In genomic region chr10:51432940-51433339, GRCm38 (mm10) we compare ENCODE assay signal across 34 mouse cellular contexts. TPM values are rescaled to one million over a fixed set of nuclear protein-coding genes. Genes with fewer than 3 reads are reported as not detected.
A peak's percentile ranks its signal among the peaks of the same experiment; 100 is the strongest.
DNase-seq lines count a peak whose midpoint lies in the region; ATAC-seq and TF ChIP-seq lines count a peak whose summit lies in the region.
"Had no signal": no experiment of that assay in that cellular context is flagged by ENCODE, and none has a peak within 500 bp of the region (broad histone marks: within the 10 kb centered on the region; RNA-seq: fewer than 3 reads in every experiment).

No protein-coding gene starts in this region.

- no peak overlapping the region for H3K4me2 ChIP-seq in liver, embryonic 16.5 days (ENCODE audit: low read depth, low read length)
- H3K4me2 ChIP-seq: embryonic facial prominence, embryonic 13.5 days; forebrain, embryonic 15.5 days; heart, embryonic 11.5 days; kidney, embryonic 15.5 days; limb, embryonic 13.5 days; midbrain, embryonic 12.5 days; neural tube, embryonic 13.5 days had no signal

- DNase-seq in G1E (ENCODE audit: low spot score), result no peak
- no peak for DNase-seq in urinary bladder, postnatal 4 days (ENCODE audit: low spot score in 2 of 2)
- no peak for DNase-seq in spleen, postnatal 14 days (ENCODE audit: low spot score in 2 of 2)
- DNase-seq in lung, postnatal 4 days, result no peak
- DNase-seq: adrenal gland, adult 8-10 months; cerebellum, adult 9-10 months; gastrocnemius, postnatal 25 days; heart, adult 18-20 months; heart, postnatal 4 days; kidney, adult 18-20 months; kidney, postnatal 25 days; lung, adult 18-20 months; thymus, postnatal 25 days had no signal

- peak; percentile 60 for ATAC-seq in G1E (ENCODE audit: extremely low read depth, insufficient number of reproducible peaks, low FRiP score, poor library complexity, severe bottlenecking)
- peak; percentile 74 for ATAC-seq in granulocyte monocyte progenitor cell, adult 5-6 weeks (replicated peaks; ENCODE audit: poor library complexity, severe bottlenecking)
- ATAC-seq in liver, embryonic 16.5 days (ENCODE audit: low read depth), result 0 out of 2 replicates have a peak, but pooled peaks have one; percentile 13
- peak; percentile 88 for ATAC-seq in megakaryocyte-erythroid progenitor cell, adult 5-6 weeks (replicated peaks; ENCODE audit: low FRiP score, low TSS enrichment, poor library complexity, severe bottlenecking)
- ATAC-seq: CD4-positive, CD25-positive, alpha-beta regulatory T cell, adult 4 months; forebrain, embryonic 15.5 days; hindbrain, embryonic 16.5 days; lung, postnatal 0 days had no signal

- H3K27me3 ChIP-seq in G1E (ENCODE audit: insufficient read depth, low read length), result no peaks in the 10 kb centered on the region
- no peaks in the 10 kb centered on the region for H3K27me3 ChIP-seq in liver, embryonic 16.5 days (ENCODE audit: control insufficient read depth, insufficient read depth, low read depth, low read length)
- H3K27me3 ChIP-seq: embryonic facial prominence, embryonic 13.5 days; forebrain, embryonic 15.5 days; kidney, embryonic 15.5 days; limb, embryonic 13.5 days; midbrain, embryonic 12.5 days; neural tube, embryonic 13.5 days had no signal

- TF ChIP-seq CTCF in G1E (IDR thresholded peaks at IDR 0.05; ENCODE audit: low read depth, low read length), result no peak

- no peaks in the 10 kb centered on the region for H3K36me3 ChIP-seq in G1E (replicated peaks)
- H3K36me3 ChIP-seq in liver, embryonic 16.5 days (ENCODE audit: control insufficient read depth, insufficient read depth), result no peaks in the 10 kb centered on the region
- H3K36me3 ChIP-seq: embryonic facial prominence, embryonic 13.5 days; forebrain, embryonic 10.5 days; forebrain, embryonic 15.5 days; kidney, embryonic 15.5 days; limb, embryonic 13.5 days; midbrain, embryonic 12.5 days; neural tube, embryonic 13.5 days had no signal

- H3K9me3 ChIP-seq in G1E (replicated peaks), result no peaks in the 10 kb centered on the region
- H3K9me3 ChIP-seq in liver, embryonic 16.5 days (replicated peaks; ENCODE audit: control insufficient read depth, low read length), result no peaks in the 10 kb centered on the region
- H3K9me3 ChIP-seq: embryonic facial prominence, embryonic 13.5 days; forebrain, embryonic 10.5 days; forebrain, embryonic 15.5 days; limb, embryonic 13.5 days; midbrain, embryonic 12.5 days had no signal

- H3K4me1 ChIP-seq in G1E (ENCODE audit: insufficient read depth, low read depth, low read length), result peaks cover 3% of the 10 kb centered on the region; the same call in 1 of the 2 replicates
- H3K4me1 ChIP-seq in liver, embryonic 16.5 days (ENCODE audit: control insufficient read depth, low read depth, low read length), result no peaks in the 10 kb centered on the region
- H3K4me1 ChIP-seq: embryonic facial prominence, embryonic 13.5 days; forebrain, embryonic 10.5 days; forebrain, embryonic 15.5 days; kidney, embryonic 15.5 days; limb, embryonic 13.5 days; midbrain, embryonic 12.5 days; neural tube, embryonic 13.5 days had no signal

- no peak overlapping the region for H3K9ac ChIP-seq in liver, embryonic 16.5 days (ENCODE audit: low read depth, low read length)
- H3K9ac ChIP-seq: embryonic facial prominence, embryonic 13.5 days; forebrain, embryonic 15.5 days; kidney, embryonic 15.5 days; limb, embryonic 13.5 days; midbrain, embryonic 12.5 days; neural tube, embryonic 13.5 days had no signal

- no peak overlapping the region for H3K4me3 ChIP-seq in G1E (ENCODE audit: low read depth, low read length)
- no peak overlapping the region for H3K4me3 ChIP-seq in liver, embryonic 16.5 days (ENCODE audit: low read depth, low read length)
- H3K4me3 ChIP-seq: embryonic facial prominence, embryonic 13.5 days; forebrain, embryonic 10.5 days; forebrain, embryonic 15.5 days; kidney, embryonic 15.5 days; left cerebral cortex, adult 2 months; limb, embryonic 13.5 days; midbrain, embryonic 12.5 days; neural tube, embryonic 13.5 days had no signal

- H3K27ac ChIP-seq in liver, embryonic 16.5 days (ENCODE audit: low read length), result no peak overlapping the region
- H3K27ac ChIP-seq: embryonic facial prominence, embryonic 13.5 days; forebrain, embryonic 10.5 days; forebrain, embryonic 15.5 days; kidney, embryonic 15.5 days; left cerebral cortex, adult 2 months; limb, embryonic 13.5 days; macrophage; midbrain, embryonic 12.5 days; neural tube, embryonic 13.5 days had no signal

RNA-seq across cellular contexts. Expression of gene Gm49339, which starts 47.5 kb away (rescaled TPM):
- not detected in 2 replicates for total RNA-seq in G1E (2014; fragmentation: Nextera tagmentation)
- 0.44 and 0.87 TPM in 2 replicates for total RNA-seq in G1E (2017)
- not detected in 2 replicates for polyA plus RNA-seq in G1E (2012)
- not detected in 2 replicates for total RNA-seq in granulocyte monocyte progenitor cell, adult 5-6 weeks (2014; fragmentation: Nextera tagmentation)
- 4.5 TPM in 1 of 2 replicates, not detected in the other for total RNA-seq in granulocyte monocyte progenitor cell, adult 5-6 weeks (2017)
- polyA plus RNA-seq in liver, embryonic 16.5 days (2015; fragmentation: Nextera tagmentation; extraction: Ambion mirVana), result 0.91 and 1.5 TPM in 2 replicates
- not detected in 2 replicates for total RNA-seq in megakaryocyte-erythroid progenitor cell, adult 5-6 weeks (2014; fragmentation: Nextera tagmentation)
- not detected in 2 replicates for total RNA-seq in megakaryocyte-erythroid progenitor cell, adult 5-6 weeks (2017)
- total RNA-seq: layer of hippocampus, adult 18-20 months; layer of hippocampus, postnatal 10 days; left cerebral cortex, adult 2 months; left cerebral cortex, postnatal 25 days had no signal
- polyA plus RNA-seq: forebrain, embryonic 10.5 days; forebrain, embryonic 15.5 days; heart, embryonic 11.5 days; hindbrain, embryonic 16.5 days; intestine, embryonic 14.5 days; kidney, embryonic 15.5 days; midbrain, embryonic 12.5 days; midbrain, postnatal 0 days; neural tube, embryonic 13.5 days had no signal

RNA-seq across cellular contexts. Expression of gene Lilr4b, which starts 47.5 kb away (rescaled TPM):
- not detected in 2 replicates for total RNA-seq in G1E (2014; fragmentation: Nextera tagmentation)
- 4.4 and 4.6 TPM in 2 replicates for total RNA-seq in G1E (2017)
- not detected in 2 replicates for polyA plus RNA-seq in G1E (2012)
- 0.17 and 6.7 TPM in 2 replicates for total RNA-seq in granulocyte monocyte progenitor cell, adult 5-6 weeks (2014; fragmentation: Nextera tagmentation)
- 15.0 and 20.1 TPM in 2 replicates for total RNA-seq in granulocyte monocyte progenitor cell, adult 5-6 weeks (2017)
- polyA plus RNA-seq in liver, embryonic 16.5 days (2015; fragmentation: Nextera tagmentation; extraction: Ambion mirVana), result 1.5 and 1.6 TPM in 2 replicates
- 2.7 TPM in 1 of 2 replicates, not detected in the other for total RNA-seq in megakaryocyte-erythroid progenitor cell, adult 5-6 weeks (2014; fragmentation: Nextera tagmentation)
- 1.8 and 6.6 TPM in 2 replicates for total RNA-seq in megakaryocyte-erythroid progenitor cell, adult 5-6 weeks (2017)
- total RNA-seq: layer of hippocampus, adult 18-20 months; left cerebral cortex, adult 2 months had no signal
- polyA plus RNA-seq: forebrain, embryonic 10.5 days; forebrain, embryonic 15.5 days; heart, embryonic 11.5 days; midbrain, embryonic 12.5 days had no signal

RNA-seq across cellular contexts. Expression of gene Lilrb4a, which starts 57.8 kb away (rescaled TPM):
- total RNA-seq in G1E (2014; fragmentation: Nextera tagmentation) (not detected in 2 replicates), G1E (2017) (19.1 and 20.1 TPM in 2 replicates)
- not detected in 2 replicates for polyA plus RNA-seq in G1E (2012)
- total RNA-seq in granulocyte monocyte progenitor cell, adult 5-6 weeks (2014; fragmentation: Nextera tagmentation), result 5.7 and 10.6 TPM in 2 replicates
- total RNA-seq in granulocyte monocyte progenitor cell, adult 5-6 weeks (2017), result 27.1 and 38.8 TPM in 2 replicates
- polyA plus RNA-seq in liver, embryonic 16.5 days (2015; fragmentation: Nextera tagmentation; extraction: Ambion mirVana), result 5.6 and 6.7 TPM in 2 replicates
- 2.4 TPM in 1 of 2 replicates, not detected in the other for total RNA-seq in megakaryocyte-erythroid progenitor cell, adult 5-6 weeks (2014; fragmentation: Nextera tagmentation)
- 1.4 and 7.2 TPM in 2 replicates for total RNA-seq in megakaryocyte-erythroid progenitor cell, adult 5-6 weeks (2017)

Comparison
In these comparisons a context has a peak if more than half of its experiments do, and no peak if none do; other contexts are left out.
1. ATAC-seq: peak in every context shown above with its lines; median percentile 88 in megakaryocyte-erythroid progenitor cell, adult 5-6 weeks; 74 in granulocyte monocyte progenitor cell, adult 5-6 weeks; 60 in G1E; 13 in liver, embryonic 16.5 days.